Mouse (Mus musculus): Measurements from ENCODE around the gene Fgfr2.
A peak's percentile ranks its signal among the peaks of the same experiment; 100 is the strongest.
"Not testable (repeated sequence)": the region's sequence is repeated elsewhere in the genome, so short reads cannot be mapped to it uniquely, and the experiment has no call there.

The Fgfr2 gene

GRCm38 (mm10) chr7:132555911-132556310 is 567.2 kb downstream of the Fgfr2 start:
- DNase-seq = no peak

GRCm38 (mm10) chr7:132554091-132554490 is 569.1 kb downstream of the Fgfr2 start:
- DNase-seq = peak; percentile 62

- peak; percentile 94 for DNase-seq
These were observed 571.6 kb downstream of the Fgfr2 start for GRCm38 (mm10) chr7:132551351-132552126.

- DNase-seq = no peak
These were observed 576.0 kb downstream of the Fgfr2 start for GRCm38 (mm10) chr7:132547126-132547525.

GRCm38 (mm10) chr7:132542427-132542826 is 580.7 kb downstream of the Fgfr2 start:
- DNase-seq = no peak

GRCm38 (mm10) chr7:132541566-132541965 is 581.6 kb downstream of the Fgfr2 start:
- no peak for DNase-seq

GRCm38 (mm10) chr7:132540597-132540996 is 582.6 kb downstream of the Fgfr2 start:
- no peak for DNase-seq

- no peak for DNase-seq
These were observed 593.9 kb downstream of the Fgfr2 start for GRCm38 (mm10) chr7:132529206-132529605.

GRCm38 (mm10) chr7:132513419-132513982 is 609.6 kb downstream of the Fgfr2 start:
- no peak for DNase-seq

GRCm38 (mm10) chr7:132509110-132509509 is 614.0 kb downstream of the Fgfr2 start:
- no peak for DNase-seq

GRCm38 (mm10) chr7:132507361-132507760 is 615.8 kb downstream of the Fgfr2 start:
- DNase-seq = no peak

- peak; percentile 10 for DNase-seq
These were observed 616.9 kb downstream of the Fgfr2 start for GRCm38 (mm10) chr7:132506226-132506625.

GRCm38 (mm10) chr7:132502445-132502844 is 620.7 kb downstream of the Fgfr2 start:
- DNase-seq = not testable (repeated sequence)

- no peak for DNase-seq
These were observed 626.0 kb downstream of the Fgfr2 start for GRCm38 (mm10) chr7:132497142-132497541.

GRCm38 (mm10) chr7:132494263-132494662 is 628.9 kb downstream of the Fgfr2 start:
- no peak for DNase-seq

GRCm38 (mm10) chr7:132493632-132494031 is 629.5 kb downstream of the Fgfr2 start:
- no peak for DNase-seq

GRCm38 (mm10) chr7:132491902-132492301 is 631.2 kb downstream of the Fgfr2 start:
- no peak for DNase-seq

GRCm38 (mm10) chr7:132487361-132487760 is 635.8 kb downstream of the Fgfr2 start:
- no peak for DNase-seq

- DNase-seq = no peak
These were observed 636.6 kb downstream of the Fgfr2 start for GRCm38 (mm10) chr7:132486403-132487178.

GRCm38 (mm10) chr7:132484424-132484823 is 638.7 kb downstream of the Fgfr2 start:
- no peak for DNase-seq

- no peak for DNase-seq
These were observed 642.3 kb downstream of the Fgfr2 start for GRCm38 (mm10) chr7:132480696-132481306.

- no peak for DNase-seq
These were observed 644.8 kb downstream of the Fgfr2 start for GRCm38 (mm10) chr7:132478295-132478809.

GRCm38 (mm10) chr7:132477753-132478152 is 645.4 kb downstream of the Fgfr2 start:
- no peak for DNase-seq

All from kidney, adult 11 months (tissue).